Mouse (Mus musculus): Measurements from ENCODE around the gene Serpinf1.

DNA sequence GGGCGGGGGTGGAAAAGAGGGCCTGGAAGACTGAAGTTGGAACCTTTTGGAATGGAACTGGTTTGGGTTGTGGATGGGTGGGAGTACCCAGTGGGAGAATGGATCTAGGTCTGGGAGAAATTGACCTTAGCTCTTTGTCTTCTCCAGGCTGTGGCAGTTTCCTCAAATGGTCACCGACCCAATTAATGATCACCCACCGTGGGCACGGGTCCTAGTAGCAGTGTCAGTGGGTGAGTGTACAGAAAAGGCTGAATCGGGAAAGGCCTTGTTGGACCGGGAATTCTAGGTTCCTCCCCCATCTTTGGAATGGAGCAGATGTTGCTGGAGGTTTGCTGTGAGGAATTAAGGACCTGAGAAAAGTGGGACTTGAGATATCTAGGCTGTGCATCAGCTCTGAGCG is 45.9 kb upstream of the Serpinf1 start:
- TF ChIP-seq CTCF (IDR thresholded peaks at IDR 0.05; ENCODE audit: low read depth) (no peak), EP300 (IDR thresholded peaks at IDR 0.05; ENCODE audit: low read depth) (no peak)

All from liver, postnatal 0 days (tissue).